Comparison of ENCODE assay signal across 9 mouse cellular contexts in the genomic region with DNA sequence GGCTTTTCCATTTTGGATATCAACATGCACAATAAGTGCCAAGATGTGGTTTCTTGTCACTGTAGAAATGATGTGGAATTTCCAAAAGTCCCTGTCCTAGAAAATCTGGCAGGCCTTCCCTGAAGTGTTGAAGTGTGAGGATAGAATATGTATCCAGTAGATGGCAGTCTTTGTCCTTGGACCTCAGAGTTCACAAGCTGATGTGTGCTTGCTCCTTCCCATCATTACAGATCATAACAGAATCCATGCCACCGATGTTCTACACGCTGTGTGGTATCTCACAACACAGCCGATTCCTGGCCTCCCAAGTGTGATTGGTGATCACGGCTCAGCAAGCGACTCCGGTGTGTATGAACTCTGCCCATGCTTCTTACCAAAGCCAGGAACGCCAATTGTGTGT. TPM values are rescaled to one million over a fixed set of nuclear protein-coding genes. Genes with fewer than 3 reads are reported as not detected.
DNase-seq lines count a peak whose midpoint lies in the region; ATAC-seq and TF ChIP-seq lines count a peak whose summit lies in the region.
"Had no signal": no experiment of that assay in that cellular context is flagged by ENCODE, and none has a peak within 500 bp of the region (broad histone marks: within the 10 kb centered on the region; RNA-seq: fewer than 3 reads in every experiment).

No protein-coding gene starts in this region.

- H3K27me3 ChIP-seq in liver, postnatal 0 days (ENCODE audit: insufficient read depth, low read length): no peaks in the 10 kb centered on the region
- H3K27me3 ChIP-seq in liver, embryonic 12.5 days (replicated peaks): no peaks in the 10 kb centered on the region
- H3K27me3 ChIP-seq in midbrain, embryonic 12.5 days: 0 out of 2 replicates have a peak, but pooled peaks cover 10% of the 10 kb centered on the region

- TF ChIP-seq EP300 in liver, postnatal 0 days (IDR thresholded peaks at IDR 0.05; ENCODE audit: low read depth): no peak

- TF ChIP-seq CTCF in liver, postnatal 0 days (IDR thresholded peaks at IDR 0.05; ENCODE audit: low read depth): peak; percentile 56

- H3K9me3 ChIP-seq in liver, postnatal 0 days (ENCODE audit: low read length): no peaks in the 10 kb centered on the region
- H3K9me3 ChIP-seq in liver, embryonic 12.5 days (replicated peaks): no peaks in the 10 kb centered on the region
- H3K9me3 ChIP-seq in midbrain, embryonic 12.5 days: no peaks in the 10 kb centered on the region

- H3K4me1 ChIP-seq in liver, postnatal 0 days (ENCODE audit: insufficient read depth): no peaks in the 10 kb centered on the region
- H3K4me1 ChIP-seq in liver, embryonic 12.5 days: no peaks in the 10 kb centered on the region
- H3K4me1 ChIP-seq in midbrain, embryonic 12.5 days: 0 out of 2 replicates have a peak, but pooled peaks cover 4% of the 10 kb centered on the region

- DNase-seq in cerebellum, adult 8-10 months: peak; percentile 3
- DNase-seq in cerebellum, adult 11 months: no peak
- DNase-seq in liver, postnatal 0 days: no peak
- DNase-seq in heart, postnatal 4 days: peak; percentile 18
- no peak for DNase-seq in adipocyte (ENCODE audit: low spot score)
- DNase-seq in urinary bladder, postnatal 36 days (ENCODE audit: low spot score in 2 of 2): no peak

- H3K9ac ChIP-seq in liver, postnatal 0 days (replicated peaks): no peak overlapping the region
- H3K9ac ChIP-seq in liver, embryonic 12.5 days: no peak overlapping the region
- H3K9ac ChIP-seq in midbrain, embryonic 12.5 days (replicated peaks): no peak overlapping the region

- no peak overlapping the region for H3K4me2 ChIP-seq in liver, postnatal 0 days (ENCODE audit: low read depth, low read length)
- no peak overlapping the region for H3K4me2 ChIP-seq in liver, embryonic 12.5 days
- no peak overlapping the region for H3K4me2 ChIP-seq in midbrain, embryonic 12.5 days (replicated peaks)

- H3K27ac ChIP-seq in liver, postnatal 0 days (ENCODE audit: low read depth): no peak overlapping the region
- no peak overlapping the region for H3K27ac ChIP-seq in liver, embryonic 12.5 days
- H3K27ac ChIP-seq in midbrain, embryonic 12.5 days (replicated peaks): no peak overlapping the region
- H3K27ac ChIP-seq: macrophage had no signal

- no peaks in the 10 kb centered on the region for H3K36me3 ChIP-seq in liver, postnatal 0 days (replicated peaks; ENCODE audit: insufficient read depth, low read length)
- H3K36me3 ChIP-seq in liver, embryonic 12.5 days: no peaks in the 10 kb centered on the region
- no peaks in the 10 kb centered on the region for H3K36me3 ChIP-seq in midbrain, embryonic 12.5 days

- no peak overlapping the region for H3K4me3 ChIP-seq in liver, postnatal 0 days (ENCODE audit: low read depth, low read length)
- H3K4me3 ChIP-seq in liver, embryonic 12.5 days: no peak overlapping the region
- H3K4me3 ChIP-seq in midbrain, embryonic 12.5 days: no peak overlapping the region

- WGBS in liver, postnatal 0 days (ENCODE audit: insufficient replicate concordance): 75% methylated on average over 7 of the region's 7 CpGs
- WGBS in liver, embryonic 12.5 days (ENCODE audit: insufficient replicate concordance): 64% methylated on average over 7 of the region's 7 CpGs
- 68% methylated on average over 7 of the region's 7 CpGs for WGBS in midbrain, embryonic 12.5 days

- ATAC-seq in liver, postnatal 0 days: no peak
- no peak for ATAC-seq in liver, embryonic 12.5 days
- peak; percentile 59 for ATAC-seq in midbrain, embryonic 12.5 days (ENCODE audit: low FRiP score, low read depth)

RNA-seq across cellular contexts. Expression of a gene that starts 36.9 kb away (rescaled TPM):
- 0.05 TPM in 1 of 2 replicates, not detected in the other for polyA plus RNA-seq in liver, postnatal 0 days (2015; fragmentation: Nextera tagmentation; extraction: Ambion mirVana)
- polyA plus RNA-seq in liver, embryonic 12.5 days (2016; fragmentation: Nextera tagmentation; extraction: Ambion mirVana): 0.05 TPM in 1 of 2 replicates, not detected in the other
- total RNA-seq in heart, postnatal 4 days (2021): 1 to 10 TPM in 1 of 2 experiments, under 1 TPM in 1; 0.97 to 1.0 TPM
- 2.5 and 2.9 TPM in 2 replicates for polyA plus RNA-seq in midbrain, embryonic 12.5 days (2016; fragmentation: Nextera tagmentation; extraction: Ambion mirVana)
- polyA plus RNA-seq: macrophage had no signal

Comparison
In these comparisons a context has a peak if more than half of its experiments do, and no peak if none do; other contexts are left out.
1. DNase-seq: peak in cerebellum, adult 8-10 months (single experiment) and heart, postnatal 4 days (single experiment); none in cerebellum, adult 11 months (single experiment), liver, postnatal 0 days (single experiment), adipocyte (single experiment) and urinary bladder, postnatal 36 days (0 of 2).